Mouse (Mus musculus) forebrain, embryonic 12.5 days (tissue): ENCODE measurements at regions not wholly inside any gene's neighbourhood (a gene's known extent, or its start where the extent isn't known, plus 50 kb on each side); places are given as distances from the start of the nearest gene placed in this dataset.

Experiments
- ATAC-seq: fragments of 200-750 bp; cut with Nextera tagmentation; 2 replicates; pipeline ENCODE4 v1.8.0; 2017; ENCODE audit warnings: moderate TSS enrichment; ENCODE audit not compliant: low FRiP score
- H3K27ac ChIP-seq: fragments of 300-500 bp; sonication (generic); 2 replicates; pipeline ENCODE4 v1.5.1; 2016; ENCODE audit warnings: mild to moderate bottlenecking
- H3K27me3 ChIP-seq: fragments of 300-500 bp; sonication (generic); 2 replicates; pipeline ENCODE4 v1.6.1; 2016; ENCODE audit warnings: mild to moderate bottlenecking
- H3K36me3 ChIP-seq: fragments of 300-500 bp; sonication (generic); replicated peaks from 2 replicates; pipeline ENCODE4 v1.6.1; 2016; ENCODE audit warnings: mild to moderate bottlenecking
- H3K4me1 ChIP-seq: fragments of 300-500 bp; sonication (generic); 2 replicates; pipeline ENCODE4 v1.6.1; 2016
- H3K4me2 ChIP-seq: fragments of 300-500 bp; sonication (generic); 2 replicates; pipeline ENCODE4 v1.6.1; 2016; ENCODE audit warnings: mild to moderate bottlenecking, moderate library complexity
- H3K4me3 ChIP-seq: fragments of 300-500 bp; sonication (generic); replicated peaks from 2 replicates; pipeline ENCODE4 v1.5.1; 2016; ENCODE audit warnings: mild to moderate bottlenecking
- H3K9ac ChIP-seq: fragments of 300-500 bp; sonication (generic); 2 replicates; pipeline ENCODE4 v1.6.1; 2016; ENCODE audit warnings: mild to moderate bottlenecking
- H3K9me3 ChIP-seq: fragments of 300-500 bp; sonication (generic); 2 replicates; pipeline ENCODE4 v1.6.1; 2016
- WGBS: fragments of 180-500 bp; shearing (Covaris S2); methylation state at CpG from one replicate; pipeline ENCODE4 v1.1.7; 2016; 5-methylcytosine and 5-hydroxymethylcytosine counted together

DNA sequence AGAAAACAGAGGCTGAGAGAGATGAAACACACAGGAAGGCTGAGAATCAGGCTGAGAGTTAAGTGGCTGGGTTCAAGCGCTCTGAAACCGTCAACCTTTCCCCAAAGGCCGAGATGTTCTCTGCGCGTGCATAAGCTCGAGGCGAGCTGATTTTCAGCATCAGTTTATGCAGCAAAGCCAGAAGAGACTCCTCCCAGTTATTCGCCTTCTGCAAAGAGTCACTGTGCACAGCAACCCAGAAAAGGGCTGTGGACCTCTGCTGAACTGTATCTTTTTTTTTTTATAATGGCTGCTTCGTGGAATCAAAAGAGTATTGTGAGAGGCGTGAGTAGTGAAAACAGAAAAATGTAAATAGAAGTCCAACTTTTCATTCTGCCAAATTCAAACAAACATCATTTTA, 413.7 kb downstream of the Wdr11 start:
- Histone ChIP-seq H3K4me3 (no peak overlapping the region), H3K9ac (no peak overlapping the region), H3K4me1 (peaks cover 22% of the 10 kb centered on the region), H3K9me3 (no peaks in the 10 kb centered on the region), H3K36me3 (no peaks in the 10 kb centered on the region), H3K27ac (no peak overlapping the region), H3K27me3 (no peaks in the 10 kb centered on the region), H3K4me2 (no peak overlapping the region)
- WGBS: 43% methylated on average over 10 of the region's 10 CpGs
- no peak for ATAC-seq

DNA sequence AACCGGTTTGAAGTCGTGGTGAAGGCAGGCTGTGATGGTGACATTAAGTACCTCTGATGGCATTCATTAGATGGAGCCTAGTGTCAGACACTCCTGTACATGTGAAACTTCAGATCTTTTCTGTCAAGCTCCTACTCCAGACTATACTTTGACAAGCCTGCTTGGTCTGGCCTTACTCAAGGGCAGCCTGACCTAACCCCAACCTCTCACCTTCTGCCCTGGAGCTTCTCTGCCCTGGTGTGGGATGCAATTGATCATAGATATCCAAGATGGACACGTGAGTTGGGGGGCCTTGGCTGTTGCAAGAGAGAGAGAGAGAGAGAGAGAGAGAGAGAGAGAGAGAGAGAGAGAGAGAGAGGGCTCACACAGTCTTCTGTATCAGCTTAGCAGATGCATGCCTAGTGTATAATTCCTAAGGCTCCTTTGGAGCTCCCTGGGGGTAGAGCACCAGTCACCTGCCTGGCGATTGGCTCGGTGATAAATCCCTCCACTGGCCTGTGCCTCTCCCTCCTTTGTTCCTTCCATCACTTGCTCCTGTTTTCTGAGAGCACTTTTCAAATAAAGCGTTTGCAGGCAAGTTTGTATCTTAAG, 416.4 kb downstream of the Wdr11 start:
- Histone ChIP-seq H3K4me1 (peaks cover 19% of the 10 kb centered on the region; the same call in 1 of the 2 replicates), H3K4me2 (no peak overlapping the region), H3K27ac (no peak overlapping the region), H3K9me3 (no peaks in the 10 kb centered on the region), H3K4me3 (no peak overlapping the region), H3K9ac (no peak overlapping the region), H3K36me3 (no peaks in the 10 kb centered on the region), H3K27me3 (no peaks in the 10 kb centered on the region; the same call in 1 of the 2 replicates)
- 33% methylated on average over 6 of the region's 6 CpGs for WGBS
- no peak for ATAC-seq

DNA sequence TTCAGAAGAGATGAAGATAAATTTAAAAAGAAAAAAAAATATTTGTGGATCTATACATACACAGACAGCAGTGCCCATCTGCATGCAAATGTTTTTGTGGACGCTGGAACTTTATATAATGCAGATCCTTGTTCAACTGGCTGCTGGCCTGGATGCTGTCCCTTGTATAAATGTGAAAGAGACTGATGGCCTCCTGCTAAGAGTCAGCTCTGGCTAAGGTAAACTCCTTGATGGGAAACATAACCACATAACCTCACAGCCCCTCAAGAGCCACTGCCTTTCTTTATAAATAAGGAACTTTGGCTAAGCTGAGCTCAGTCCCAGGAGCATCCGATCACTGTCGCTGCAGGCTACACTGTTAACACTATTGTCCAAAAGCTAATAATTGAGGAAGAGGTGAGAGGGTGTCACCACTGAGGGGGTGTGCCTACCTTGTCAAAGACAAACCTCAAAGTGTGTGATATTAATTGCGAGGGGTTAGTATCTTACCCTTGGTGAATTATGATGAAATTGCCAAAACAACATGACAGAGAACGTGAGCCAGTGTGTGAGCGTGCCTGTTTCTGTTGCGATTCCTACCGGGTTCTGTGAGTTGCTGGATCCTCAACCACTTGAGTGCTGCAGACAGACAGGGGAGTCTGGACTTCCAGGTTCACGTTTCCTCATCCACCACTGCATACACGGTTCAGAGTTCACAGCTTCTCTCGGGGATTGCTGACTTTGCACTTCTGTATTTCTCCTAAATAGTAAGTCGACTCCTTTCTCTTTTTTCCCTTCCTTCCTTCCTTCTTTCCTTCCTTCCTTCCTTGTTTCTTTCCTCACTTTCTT, 417.1 kb downstream of the Wdr11 start:
- Histone ChIP-seq H3K4me2 (no peak overlapping the region), H3K27ac (no peak overlapping the region), H3K36me3 (no peaks in the 10 kb centered on the region), H3K9me3 (no peaks in the 10 kb centered on the region), H3K4me1 (peaks cover 16% of the 10 kb centered on the region; the same call in 1 of the 2 replicates), H3K4me3 (no peak overlapping the region), H3K27me3 (no peaks in the 10 kb centered on the region; the same call in 1 of the 2 replicates), H3K9ac (no peak overlapping the region)
- WGBS: 57% methylated on average over 12 of the region's 12 CpGs
- ATAC-seq: no peak

- no peak overlapping the region for H3K4me3 ChIP-seq
- H3K9ac ChIP-seq: no peak overlapping the region
- 83% methylated on average over 8 of the region's 8 CpGs for WGBS
- H3K27me3 ChIP-seq: no peaks in the 10 kb centered on the region; the same call in none of the 2 replicates
- H3K9me3 ChIP-seq: no peaks in the 10 kb centered on the region
- peaks cover 10% of the 10 kb centered on the region; the same call in 1 of the 2 replicates for H3K4me1 ChIP-seq
- no peaks in the 10 kb centered on the region for H3K36me3 ChIP-seq
- no peak for ATAC-seq
- H3K27ac ChIP-seq: no peak overlapping the region
- H3K4me2 ChIP-seq: no peak overlapping the region
These were observed 420.4 kb downstream of the Wdr11 start for GRCm38 (mm10) chr7:130012067-130012466.

DNA sequence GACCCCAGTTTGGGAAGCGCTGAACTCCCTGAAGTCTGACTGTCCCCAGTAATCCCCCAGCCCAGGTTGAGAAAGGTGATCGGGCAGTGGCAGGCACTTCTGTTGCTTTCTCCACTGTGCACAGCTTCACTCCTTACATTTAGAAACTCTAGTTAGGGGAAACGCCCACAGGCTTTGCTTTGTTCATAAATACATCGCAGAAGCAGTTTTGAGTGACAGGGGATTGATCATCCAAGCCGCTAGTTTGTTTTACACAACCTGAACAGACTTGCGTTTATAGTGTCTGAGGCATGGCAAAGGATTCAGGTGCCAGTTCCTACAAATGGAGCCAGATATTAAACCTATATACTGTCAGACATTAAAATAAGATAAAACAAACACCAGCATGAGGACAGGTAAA, 421.4 kb downstream of the Wdr11 start:
- H3K27me3 ChIP-seq: no peaks in the 10 kb centered on the region; the same call in none of the 2 replicates
- 89% methylated on average over 6 of the region's 6 CpGs for WGBS
- ATAC-seq: no peak

GRCm38 (mm10) chr7:130014609-130015008, 422.9 kb downstream of the Wdr11 start:
- H3K4me2 ChIP-seq: no peak overlapping the region
- ATAC-seq: no peak
- no peaks in the 10 kb centered on the region for H3K36me3 ChIP-seq
- no peak overlapping the region for H3K4me3 ChIP-seq
- H3K9ac ChIP-seq: no peak overlapping the region
- no peak overlapping the region for H3K27ac ChIP-seq
- 79% methylated on average over 10 of the region's 10 CpGs for WGBS
- no peaks in the 10 kb centered on the region for H3K9me3 ChIP-seq
- no peaks in the 10 kb centered on the region for H3K4me1 ChIP-seq
- no peaks in the 10 kb centered on the region; the same call in none of the 2 replicates for H3K27me3 ChIP-seq

More for the DNA sequence above, 421.4 kb downstream of the Wdr11 start:
- Histone ChIP-seq H3K27ac (no peak overlapping the region), H3K4me2 (no peak overlapping the region), H3K9me3 (no peaks in the 10 kb centered on the region), H3K9ac (no peak overlapping the region), H3K36me3 (no peaks in the 10 kb centered on the region), H3K4me3 (no peak overlapping the region), H3K4me1 (peaks cover 8% of the 10 kb centered on the region; the same call in 1 of the 2 replicates)

GRCm38 (mm10) chr7:130015375-130016014, 423.8 kb downstream of the Wdr11 start:
- no peak overlapping the region for H3K27ac ChIP-seq

DNA sequence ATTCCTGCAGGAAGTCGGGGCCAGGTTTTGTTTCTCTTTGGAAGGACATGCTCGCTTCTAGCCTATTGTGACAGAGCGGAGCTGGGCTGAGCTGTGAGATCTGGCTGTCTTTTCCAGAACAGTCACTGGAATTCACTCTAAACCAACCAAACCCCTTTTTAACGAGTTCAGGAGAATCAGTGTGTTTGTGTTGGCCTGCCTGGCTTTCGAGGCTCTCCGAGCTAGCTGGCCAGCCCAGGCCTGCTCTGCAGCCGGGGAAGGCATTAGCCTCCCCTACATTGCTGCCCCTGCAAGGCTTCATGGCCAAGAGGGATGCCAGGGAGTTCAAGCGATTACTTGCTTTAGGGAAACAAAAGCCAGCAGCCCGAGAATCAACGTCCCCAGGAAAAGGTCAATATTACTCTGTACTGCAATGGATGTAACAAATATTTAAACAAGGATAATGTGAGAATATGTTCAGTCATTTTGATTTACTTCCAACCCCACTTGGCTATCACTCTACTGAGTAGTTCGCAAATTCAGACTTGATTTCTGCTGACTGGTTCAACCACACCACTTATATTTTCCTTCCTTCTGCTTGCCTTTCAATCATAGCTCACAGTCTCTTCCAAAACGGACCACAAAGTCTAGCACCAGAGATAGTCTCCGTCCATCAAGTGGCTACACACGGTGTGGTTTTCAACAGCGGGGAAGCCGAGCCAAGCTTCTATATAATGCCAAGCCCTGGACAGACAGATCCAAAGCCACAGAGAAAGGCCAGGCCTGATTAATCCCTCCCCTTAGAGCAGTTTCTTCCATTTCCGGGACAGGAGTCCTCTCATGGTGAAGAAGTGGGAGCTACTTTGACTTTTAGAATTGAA, 424.6 kb downstream of the Wdr11 start:
- 80% methylated on average over 17 of the region's 17 CpGs for WGBS
- Histone ChIP-seq H3K4me1 (no peaks in the 10 kb centered on the region), H3K9me3 (no peaks in the 10 kb centered on the region), H3K4me2 (no peak overlapping the region), H3K9ac (no peak overlapping the region), H3K36me3 (no peaks in the 10 kb centered on the region), H3K4me3 (no peak overlapping the region), H3K27ac (no peak overlapping the region), H3K27me3 (no peaks in the 10 kb centered on the region; the same call in none of the 2 replicates)
- ATAC-seq: no peak

More at GRCm38 (mm10) chr7:130015375-130016014, 423.8 kb downstream of the Wdr11 start:
- H3K9me3 ChIP-seq: no peaks in the 10 kb centered on the region
- WGBS: 72% methylated on average over 5 of the region's 5 CpGs
- no peaks in the 10 kb centered on the region for H3K36me3 ChIP-seq
- no peak overlapping the region for H3K4me3 ChIP-seq
- no peak overlapping the region for H3K9ac ChIP-seq
- H3K27me3 ChIP-seq: no peaks in the 10 kb centered on the region; the same call in none of the 2 replicates
- H3K4me2 ChIP-seq: no peak overlapping the region
- ATAC-seq: no peak
- H3K4me1 ChIP-seq: no peaks in the 10 kb centered on the region

DNA sequence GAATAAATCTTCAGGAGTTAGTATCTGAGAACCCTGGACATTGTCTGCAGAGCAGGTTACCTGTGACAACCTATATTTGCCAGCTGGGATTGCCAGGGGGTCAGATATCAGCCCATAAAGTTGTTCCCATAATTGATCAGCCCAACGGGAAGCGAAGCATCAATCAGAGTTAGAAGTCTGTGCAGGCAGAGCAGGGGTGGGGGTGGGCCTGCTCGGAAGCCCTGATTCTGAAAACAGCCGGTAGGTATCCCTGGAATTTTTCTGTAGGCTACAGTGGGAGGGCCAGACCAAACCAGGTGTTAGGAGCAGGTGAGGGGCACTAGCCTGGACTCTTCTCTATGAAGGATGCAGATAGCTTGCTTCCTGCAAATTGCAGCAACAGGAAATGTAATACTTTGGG, 427.2 kb downstream of the Wdr11 start:
- no peak for ATAC-seq
- Histone ChIP-seq H3K9me3 (no peaks in the 10 kb centered on the region), H3K27me3 (no peaks in the 10 kb centered on the region; the same call in 1 of the 2 replicates), H3K36me3 (no peaks in the 10 kb centered on the region), H3K9ac (no peak overlapping the region), H3K4me2 (no peak overlapping the region), H3K4me3 (no peak overlapping the region), H3K27ac (no peak overlapping the region), H3K4me1 (no peaks in the 10 kb centered on the region)
- 74% methylated on average over 4 of the region's 4 CpGs for WGBS

- Histone ChIP-seq H3K4me1 (no peaks in the 10 kb centered on the region), H3K27me3 (peaks cover 4% of the 10 kb centered on the region; the same call in 1 of the 2 replicates), H3K9me3 (no peaks in the 10 kb centered on the region), H3K9ac (no peak overlapping the region), H3K4me3 (no peak overlapping the region), H3K4me2 (no peak overlapping the region), H3K27ac (no peak overlapping the region), H3K36me3 (no peaks in the 10 kb centered on the region)
- no peak for ATAC-seq
These were observed 437.3 kb downstream of the Wdr11 start for GRCm38 (mm10) chr7:130028945-130029344.

DNA sequence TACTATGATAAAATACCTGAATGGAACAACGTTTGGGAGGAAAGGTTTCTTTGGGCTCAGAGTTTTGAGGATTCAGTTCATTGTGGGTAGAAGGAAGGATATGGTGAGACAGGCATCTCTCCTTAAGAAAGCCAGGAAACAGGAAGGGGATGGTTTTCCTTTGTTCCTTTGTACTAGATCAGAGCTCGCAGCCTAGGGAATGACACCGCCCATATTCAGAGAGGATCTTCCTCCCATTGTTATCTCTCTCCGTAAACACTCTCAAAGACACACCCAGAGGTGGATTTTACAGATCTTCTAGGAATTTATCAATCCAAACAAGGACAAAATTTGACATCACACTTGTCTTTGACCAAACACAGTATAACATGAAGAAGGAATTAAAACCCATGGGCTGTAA, 439.0 kb downstream of the Wdr11 start:
- 95% methylated on average over 4 of the region's 4 CpGs for WGBS
- H3K27ac ChIP-seq: no peak overlapping the region
- H3K9me3 ChIP-seq: no peaks in the 10 kb centered on the region
- no peak overlapping the region for H3K4me2 ChIP-seq
- peaks cover 8% of the 10 kb centered on the region; the same call in 1 of the 2 replicates for H3K27me3 ChIP-seq
- H3K4me3 ChIP-seq: no peak overlapping the region
- H3K36me3 ChIP-seq: no peaks in the 10 kb centered on the region
- H3K4me1 ChIP-seq: no peaks in the 10 kb centered on the region
- no peak overlapping the region for H3K9ac ChIP-seq
- no peak for ATAC-seq

GRCm38 (mm10) chr7:130036235-130036634, 444.6 kb downstream of the Wdr11 start:
- 14% methylated on average over 5 of the region's 5 CpGs for WGBS
- no peak overlapping the region for H3K4me3 ChIP-seq
- H3K27me3 ChIP-seq: peaks cover 20% of the 10 kb centered on the region
- H3K27ac ChIP-seq: no peak overlapping the region
- no peak for ATAC-seq
- H3K9ac ChIP-seq: no peak overlapping the region
- peaks cover 9% of the 10 kb centered on the region for H3K4me1 ChIP-seq
- no peak overlapping the region for H3K4me2 ChIP-seq
- H3K9me3 ChIP-seq: no peaks in the 10 kb centered on the region
- H3K36me3 ChIP-seq: no peaks in the 10 kb centered on the region
